Mouse (Mus musculus): ENCODE measurements around the gene Vamp9. TPM values are rescaled to one million over a fixed set of nuclear protein-coding genes. Genes with fewer than 3 reads are reported as not detected.

Vamp9 gene
- total RNA-seq, 1 experiment, result not detected

DNA sequence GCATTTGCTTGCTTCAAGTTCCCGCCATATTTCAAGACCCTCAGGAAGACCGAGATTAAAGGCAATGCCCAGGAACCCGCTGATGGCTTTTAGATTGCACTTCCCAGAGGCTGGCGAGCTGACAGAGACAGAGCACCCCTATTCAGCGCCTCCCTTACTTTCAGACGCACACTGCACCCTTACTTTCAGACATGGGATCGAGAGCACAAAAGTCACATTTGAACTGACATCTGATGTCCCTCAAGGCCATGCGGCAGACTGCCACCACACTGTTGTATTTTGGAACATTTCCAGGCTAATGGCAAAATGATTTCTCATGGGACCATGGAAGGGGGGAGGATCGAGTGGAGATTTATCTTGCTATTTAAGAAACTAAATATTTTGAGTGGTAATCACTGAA lies 28.5 kb upstream of the Vamp9 start:
- Histone ChIP-seq H3K9me3 (ENCODE audit: control insufficient read depth, insufficient read depth, low read depth, low read length) (no peaks in the 10 kb centered on the region), H3K27ac (ENCODE audit: insufficient read depth, low read depth, low read length, poor library complexity, severe bottlenecking) (no peak overlapping the region), H3K4me1 (ENCODE audit: control insufficient read depth in 2 of 2, insufficient read depth in 2 of 2, low read length in 2 of 2, poor library complexity in 1 of 2) (no peaks in the 10 kb centered on the region), H3K9ac (ENCODE audit: insufficient read depth, low read depth, low read length, poor library complexity, severe bottlenecking) (no peak overlapping the region), H3K4me3 (ENCODE audit: insufficient read depth in 1 of 2, low read depth in 1 of 2, low read length in 2 of 2, poor library complexity in 1 of 2, severe bottlenecking in 1 of 2) (no peak overlapping the region), H3K36me3 (ENCODE audit: control insufficient read depth, insufficient read depth, low read length, poor library complexity, severe bottlenecking) (no peaks in the 10 kb centered on the region)
- TF ChIP-seq CHD2 (IDR thresholded peaks at IDR 0.05; ENCODE audit: low read depth, low read length) (no peak), ZNF384 (IDR thresholded peaks at IDR 0.05; ENCODE audit: low read depth, low read length) (no peak), ZC3H11A (IDR thresholded peaks at IDR 0.05; ENCODE audit: borderline replicate concordance, low read depth, low read length) (no peak)
- in situ Hi-C loops (cut with MboI; ENCODE audit: low sequenced_read_pairs in 2 of 2, unreplicated experiment in 2 of 2), result loop anchor here (25.0 kb wide), 2 partner anchors 315 to 665 kb away; no protein-coding TSS in a partner anchor
- DNase-seq (ENCODE audit: low read depth, low spot score), result no peak

DNA sequence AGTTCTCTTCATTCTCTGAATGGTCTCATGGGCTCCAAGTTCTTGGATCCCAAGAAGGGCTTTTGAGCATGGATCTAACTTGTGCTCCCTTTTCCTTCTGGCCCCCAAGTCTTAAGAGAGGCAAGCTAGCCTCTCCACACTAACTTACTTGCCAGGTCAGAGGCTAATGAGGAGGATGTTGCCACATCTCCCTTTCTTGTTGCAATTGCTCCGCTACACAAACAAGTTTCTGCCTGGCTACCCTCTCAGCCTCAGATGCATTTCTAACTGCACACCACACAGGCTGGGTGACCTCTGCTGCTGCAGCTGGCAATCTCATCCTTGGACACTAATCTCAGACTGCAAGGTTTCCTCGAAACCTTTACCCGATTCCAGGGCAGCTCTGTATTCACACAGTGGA lies 23.6 kb upstream of the Vamp9 start:
- Histone ChIP-seq H3K9me3 (ENCODE audit: control insufficient read depth, insufficient read depth, low read depth, low read length) (no peaks in the 10 kb centered on the region), H3K9ac (ENCODE audit: insufficient read depth, low read depth, low read length, poor library complexity, severe bottlenecking) (no peak overlapping the region), H3K4me3 (ENCODE audit: insufficient read depth in 1 of 2, low read depth in 1 of 2, low read length in 2 of 2, poor library complexity in 1 of 2, severe bottlenecking in 1 of 2) (no peak overlapping the region), H3K27ac (ENCODE audit: insufficient read depth, low read depth, low read length, poor library complexity, severe bottlenecking) (no peak overlapping the region), H3K4me1 (ENCODE audit: control insufficient read depth in 2 of 2, insufficient read depth in 2 of 2, low read length in 2 of 2, poor library complexity in 1 of 2) (no peaks in the 10 kb centered on the region), H3K36me3 (ENCODE audit: control insufficient read depth, insufficient read depth, low read length, poor library complexity, severe bottlenecking) (no peaks in the 10 kb centered on the region)
- no peak for DNase-seq (ENCODE audit: low read depth, low spot score)
- TF ChIP-seq ZC3H11A (IDR thresholded peaks at IDR 0.05; ENCODE audit: borderline replicate concordance, low read depth, low read length), result no peak
- no peak for TF ChIP-seq MAFK (IDR thresholded peaks at IDR 0.05; ENCODE audit: insufficient read depth, low read depth, low read length)
- TF ChIP-seq ZNF384 (IDR thresholded peaks at IDR 0.05; ENCODE audit: low read depth, low read length), result no peak
- no peak for TF ChIP-seq CHD2 (IDR thresholded peaks at IDR 0.05; ENCODE audit: low read depth, low read length)
- TF ChIP-seq HCFC1 (IDR thresholded peaks at IDR 0.05; ENCODE audit: borderline replicate concordance, insufficient read depth, low read length), result no peak
- in situ Hi-C loops (cut with MboI; ENCODE audit: low sequenced_read_pairs in 2 of 2, unreplicated experiment in 2 of 2), result loop anchor here (25.0 kb wide), 2 partner anchors 320 to 670 kb away; no protein-coding TSS in a partner anchor

DNA sequence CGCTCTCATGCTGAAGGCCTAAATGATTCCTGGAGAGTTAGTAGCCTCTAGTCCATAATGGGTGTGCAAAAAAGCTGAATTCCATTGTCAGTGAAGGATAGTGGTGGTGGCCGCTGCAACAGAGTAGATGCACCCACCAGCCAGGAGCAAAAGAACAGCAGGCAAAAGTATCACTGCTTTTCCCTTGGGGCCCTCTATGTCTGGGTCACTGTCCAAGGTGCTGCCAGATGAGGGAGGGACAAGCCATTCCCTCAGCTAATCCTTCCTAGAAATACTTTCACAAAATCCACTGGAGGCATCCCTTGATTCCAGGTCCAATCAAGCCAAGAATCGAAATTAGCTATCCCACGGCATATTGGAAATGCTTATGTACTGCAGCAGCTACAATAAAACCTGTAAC lies 22.0 kb upstream of the Vamp9 start:
- no peak overlapping the region for H3K9ac ChIP-seq (ENCODE audit: insufficient read depth, low read depth, low read length, poor library complexity, severe bottlenecking)
- TF ChIP-seq CHD2 (IDR thresholded peaks at IDR 0.05; ENCODE audit: low read depth, low read length) (no peak), ZC3H11A (IDR thresholded peaks at IDR 0.05; ENCODE audit: borderline replicate concordance, low read depth, low read length) (no peak), HCFC1 (IDR thresholded peaks at IDR 0.05; ENCODE audit: borderline replicate concordance, insufficient read depth, low read length) (no peak), MAFK (IDR thresholded peaks at IDR 0.05; ENCODE audit: insufficient read depth, low read depth, low read length) (no peak), ZNF384 (IDR thresholded peaks at IDR 0.05; ENCODE audit: low read depth, low read length) (no peak)
- DNase-seq (ENCODE audit: low read depth, low spot score), result peak; percentile 8
- in situ Hi-C loops (cut with MboI; ENCODE audit: low sequenced_read_pairs in 2 of 2, unreplicated experiment in 2 of 2), result loop anchor here (25.0 kb wide), 2 partner anchors 322 to 672 kb away; no protein-coding TSS in a partner anchor
- H3K4me3 ChIP-seq (ENCODE audit: insufficient read depth in 1 of 2, low read depth in 1 of 2, low read length in 2 of 2, poor library complexity in 1 of 2, severe bottlenecking in 1 of 2), result no peak overlapping the region
- H3K4me1 ChIP-seq (ENCODE audit: control insufficient read depth in 2 of 2, insufficient read depth in 2 of 2, low read length in 2 of 2, poor library complexity in 1 of 2), result no peaks in the 10 kb centered on the region
- no peaks in the 10 kb centered on the region for H3K9me3 ChIP-seq (ENCODE audit: control insufficient read depth, insufficient read depth, low read depth, low read length)
- H3K36me3 ChIP-seq (ENCODE audit: control insufficient read depth, insufficient read depth, low read length, poor library complexity, severe bottlenecking), result no peaks in the 10 kb centered on the region
- H3K27ac ChIP-seq (ENCODE audit: insufficient read depth, low read depth, low read length, poor library complexity, severe bottlenecking), result no peak overlapping the region

DNA sequence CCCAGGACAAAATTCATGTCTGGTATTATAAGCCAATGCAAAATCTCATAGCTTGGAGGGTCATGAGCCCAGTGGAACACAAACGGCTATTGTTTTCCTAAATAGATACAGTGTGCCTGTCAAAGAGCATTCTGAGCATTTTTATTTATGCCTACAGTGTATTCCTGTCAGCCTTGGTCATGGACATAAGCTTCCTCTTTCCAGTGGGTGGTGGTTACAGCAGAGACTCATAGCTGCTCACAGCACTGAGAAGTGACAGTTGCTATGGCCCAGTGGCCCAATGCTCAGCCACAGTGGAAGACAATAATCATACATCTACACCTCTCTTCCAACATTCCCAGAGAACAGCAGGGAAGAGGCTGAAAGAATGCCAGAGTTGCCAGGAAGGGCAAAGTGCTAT lies 18.9 kb upstream of the Vamp9 start:
- no peak for TF ChIP-seq ZNF384 (IDR thresholded peaks at IDR 0.05; ENCODE audit: low read depth, low read length)
- TF ChIP-seq HCFC1 (IDR thresholded peaks at IDR 0.05; ENCODE audit: borderline replicate concordance, insufficient read depth, low read length), result no peak
- TF ChIP-seq ZC3H11A (IDR thresholded peaks at IDR 0.05; ENCODE audit: borderline replicate concordance, low read depth, low read length), result no peak
- no peak for TF ChIP-seq MAFK (IDR thresholded peaks at IDR 0.05; ENCODE audit: insufficient read depth, low read depth, low read length)
- TF ChIP-seq CHD2 (IDR thresholded peaks at IDR 0.05; ENCODE audit: low read depth, low read length), result no peak

More for the DNA sequence above, 18.9 kb upstream of the Vamp9 start:
- Histone ChIP-seq H3K9me3 (ENCODE audit: control insufficient read depth, insufficient read depth, low read depth, low read length) (no peaks in the 10 kb centered on the region), H3K36me3 (ENCODE audit: control insufficient read depth, insufficient read depth, low read length, poor library complexity, severe bottlenecking) (no peaks in the 10 kb centered on the region), H3K4me3 (ENCODE audit: insufficient read depth in 1 of 2, low read depth in 1 of 2, low read length in 2 of 2, poor library complexity in 1 of 2, severe bottlenecking in 1 of 2) (no peak overlapping the region), H3K9ac (ENCODE audit: insufficient read depth, low read depth, low read length, poor library complexity, severe bottlenecking) (no peak overlapping the region), H3K27ac (ENCODE audit: insufficient read depth, low read depth, low read length, poor library complexity, severe bottlenecking) (no peak overlapping the region), H3K4me1 (ENCODE audit: control insufficient read depth in 2 of 2, insufficient read depth in 2 of 2, low read length in 2 of 2, poor library complexity in 1 of 2) (no peaks in the 10 kb centered on the region)
- no peak for DNase-seq (ENCODE audit: low read depth, low spot score)
- in situ Hi-C loops (cut with MboI; ENCODE audit: low sequenced_read_pairs in 2 of 2, unreplicated experiment in 2 of 2), result loop anchor here (25.0 kb wide), 2 partner anchors 325 to 675 kb away; no protein-coding TSS in a partner anchor

All from ES-E14 (cell line).